In genomic region chrX:114314586-114314985, GRCm38 (mm10) we compare ENCODE assay signal across 21 mouse cellular contexts.
DNase-seq lines count a peak whose midpoint lies in the region; ATAC-seq and TF ChIP-seq lines count a peak whose summit lies in the region.
"Had no signal": no experiment of that assay in that cellular context is flagged by ENCODE, and none has a peak within 500 bp of the region (broad histone marks: within the 10 kb centered on the region; RNA-seq: fewer than 3 reads in every experiment).

No protein-coding gene starts in this region.

- no peak for TF ChIP-seq EP300 in heart, adult 2 months (IDR thresholded peaks at IDR 0.05; ENCODE audit: insufficient read depth, low read depth, low read length)

- no peak for DNase-seq in heart, adult 2 months
- no peak for DNase-seq in heart, embryonic 10.5 days (ENCODE audit: low spot score)
- no peak for DNase-seq in left cerebral cortex, adult 2 months (ENCODE audit: extremely low spot score in 1 of 2, low spot score in 2 of 2)
- DNase-seq in left cerebral cortex, adult 8-10 months (ENCODE audit: low spot score in 2 of 2) = no peak
- DNase-seq in 416B (ENCODE audit: low read depth) = peak; percentile 20
- DNase-seq in A20 (ENCODE audit: low read depth, low spot score) = peak; percentile 5
- no peak for DNase-seq in kidney, adult 9 months
- DNase-seq: adrenal gland, postnatal 14 days; cerebellum, adult 18-20 months; cerebellum, adult 9-11 months; cerebellum, postnatal 36 days; gastrocnemius, postnatal 36 days; heart, adult 11 months; heart, postnatal 14 days had no signal

- H3K27me3 ChIP-seq in heart, adult 2 months (ENCODE audit: control insufficient read depth, insufficient read depth, low read length) = no peaks in the 10 kb centered on the region
- H3K27me3 ChIP-seq in heart, embryonic 10.5 days (ENCODE audit: insufficient read depth, poor library complexity, severe bottlenecking) = no peaks in the 10 kb centered on the region
- H3K27me3 ChIP-seq: embryonic facial prominence, embryonic 15.5 days; heart, embryonic 15.5 days; hindbrain, embryonic 13.5 days had no signal

- no peaks in the 10 kb centered on the region for H3K36me3 ChIP-seq in heart, adult 2 months (ENCODE audit: control insufficient read depth, insufficient read depth, low read length)
- no peaks in the 10 kb centered on the region for H3K36me3 ChIP-seq in heart, embryonic 10.5 days
- H3K36me3 ChIP-seq: embryonic facial prominence, embryonic 15.5 days; heart, embryonic 15.5 days; hindbrain, embryonic 13.5 days had no signal

- intact Hi-C loops in heart, adult 2 months (cut with DNase I) = no loop called here
- intact Hi-C loops in left cerebral cortex, adult 2 months (cut with DNase I) = loop anchor here (5.0 kb wide), 1 partner anchor 1362 kb away; no protein-coding TSS in a partner anchor

- no peaks in the 10 kb centered on the region for H3K79me2 ChIP-seq in heart, adult 2 months (replicated peaks; ENCODE audit: control insufficient read depth, insufficient read depth, low read length)

- no peak for ATAC-seq in monocyte, adult 5-6 weeks (replicated peaks; ENCODE audit: insufficient number of reproducible peaks, low FRiP score, low TSS enrichment, poor library complexity, severe bottlenecking)
- ATAC-seq: activated CD4-positive, CD25-positive, alpha-beta regulatory T cell, adult 4 months; Patski had no signal

- 44% methylated on average over 1 of the region's 1 CpGs for WGBS in heart, adult 2 months
- 57% methylated on average over 1 of the region's 1 CpGs for WGBS in heart, embryonic 10.5 days

- H3K9ac ChIP-seq in heart, adult 2 months (ENCODE audit: low read depth, low read length) = no peak overlapping the region
- H3K9ac ChIP-seq: embryonic facial prominence, embryonic 15.5 days; heart, embryonic 15.5 days; hindbrain, embryonic 13.5 days had no signal

- H3K4me1 ChIP-seq in heart, adult 2 months (ENCODE audit: control insufficient read depth, insufficient read depth, low read length) = no peaks in the 10 kb centered on the region
- no peaks in the 10 kb centered on the region for H3K4me1 ChIP-seq in heart, embryonic 10.5 days
- H3K4me1 ChIP-seq: embryonic facial prominence, embryonic 15.5 days; heart, embryonic 15.5 days; hindbrain, embryonic 13.5 days had no signal

- H3K4me3 ChIP-seq in heart, adult 2 months = no peak overlapping the region
- no peak overlapping the region for H3K4me3 ChIP-seq in heart, embryonic 10.5 days
- H3K4me3 ChIP-seq in left cerebral cortex, adult 2 months = no peak overlapping the region
- H3K4me3 ChIP-seq: embryonic facial prominence, embryonic 15.5 days; erythroblast, embryonic 14.5 days; heart, embryonic 15.5 days; hindbrain, embryonic 13.5 days had no signal

- no peak overlapping the region for H3K27ac ChIP-seq in heart, adult 2 months
- H3K27ac ChIP-seq in heart, embryonic 10.5 days = no peak overlapping the region
- H3K27ac ChIP-seq in left cerebral cortex, adult 2 months = no peak overlapping the region
- H3K27ac ChIP-seq: embryonic facial prominence, embryonic 15.5 days; heart, embryonic 15.5 days; hindbrain, embryonic 13.5 days had no signal

- TF ChIP-seq CTCF in heart, adult 2 months (IDR thresholded peaks at IDR 0.05) = 0 out of 2 replicates have a peak, but pooled peaks have one; percentile 11
- TF ChIP-seq CTCF in left cerebral cortex, adult 2 months (IDR thresholded peaks at IDR 0.05) = peak; percentile 33

- no peaks in the 10 kb centered on the region for H3K9me3 ChIP-seq in heart, embryonic 10.5 days
- H3K9me3 ChIP-seq: embryonic facial prominence, embryonic 15.5 days; heart, embryonic 15.5 days; hindbrain, embryonic 13.5 days had no signal

- no peak for TF ChIP-seq POLR2A in heart, adult 2 months (IDR thresholded peaks at IDR 0.05; ENCODE audit: insufficient read depth, low read depth, low read length)

Comparison
In these comparisons a context has a peak if more than half of its experiments do, and no peak if none do; other contexts are left out.
1. DNase-seq: peak in 416B (single experiment) and A20 (single experiment); none in heart, adult 2 months (0 of 2), heart, embryonic 10.5 days (single experiment), left cerebral cortex, adult 2 months (0 of 2), left cerebral cortex, adult 8-10 months (0 of 2) and kidney, adult 9 months (single experiment).